Mouse (Mus musculus): Measurements from ENCODE around the gene Eif4enif1. TPM values are rescaled to one million over a fixed set of nuclear protein-coding genes. Genes with fewer than 3 reads are reported as not detected.

Eif4enif1 gene
- polyA plus RNA-seq, 1 experiment from 2014 or later, result 45.8 TPM

DNA sequence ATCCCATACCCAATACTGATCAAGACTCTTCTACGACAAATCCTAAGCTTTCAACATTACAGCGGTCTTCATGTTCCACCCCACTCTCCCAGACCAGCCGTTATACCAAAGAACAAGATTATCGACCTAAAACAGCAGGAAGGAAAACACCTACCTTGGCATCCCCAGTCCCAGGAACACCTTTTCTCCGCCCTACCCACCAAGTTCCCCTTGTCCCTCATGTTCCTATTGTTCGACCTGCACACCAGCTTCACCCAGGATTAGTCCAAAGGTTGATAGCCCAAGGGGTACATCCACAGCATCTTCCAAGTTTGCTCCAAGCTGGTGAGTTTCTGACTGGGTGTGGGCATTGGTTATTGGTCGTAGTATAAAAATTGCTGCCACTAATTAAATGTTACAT lies 40.2 kb downstream of the Eif4enif1 start:
- Histone ChIP-seq H3K4me3 (no peak overlapping the region), H3K9ac (no peak overlapping the region), H3K4me1 (no peaks in the 10 kb centered on the region), H3K9me3 (no peaks in the 10 kb centered on the region), H3K27me3 (no peaks in the 10 kb centered on the region), H3K27ac (no peak overlapping the region), H3K36me3 (peaks cover 90% of the 10 kb centered on the region), H3K4me2 (no peak overlapping the region)
- 91% methylated on average over 7 of the region's 7 CpGs for WGBS
- ATAC-seq (ENCODE audit: insufficient number of reproducible peaks, low FRiP score, low TSS enrichment, low read depth), result no peak

DNA sequence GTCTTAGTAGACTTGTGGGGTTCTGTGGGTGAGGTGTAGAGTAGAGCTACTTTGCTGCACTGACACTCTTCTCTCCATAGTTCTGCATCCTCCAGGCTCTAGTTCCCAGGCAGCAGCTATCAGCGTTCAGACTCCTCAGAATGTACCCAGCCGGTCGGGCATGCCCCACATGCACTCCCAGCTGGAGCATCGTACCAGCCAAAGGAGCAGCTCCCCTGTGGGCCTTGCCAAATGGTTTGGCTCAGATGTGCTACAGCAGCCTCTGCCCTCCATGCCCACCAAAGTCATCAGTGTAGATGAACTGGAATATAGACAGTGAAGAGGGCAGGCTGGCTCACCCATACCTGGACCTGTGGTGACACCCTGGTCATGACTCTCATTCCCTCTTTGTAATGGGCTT lies 41.6 kb downstream of the Eif4enif1 start:
- no peak overlapping the region for H3K4me3 ChIP-seq
- H3K27me3 ChIP-seq, result no peaks in the 10 kb centered on the region
- no peaks in the 10 kb centered on the region for H3K4me1 ChIP-seq
- 84% methylated on average over 4 of the region's 4 CpGs for WGBS
- no peak overlapping the region for H3K4me2 ChIP-seq
- no peaks in the 10 kb centered on the region for H3K9me3 ChIP-seq
- H3K27ac ChIP-seq, result no peak overlapping the region
- H3K9ac ChIP-seq, result no peak overlapping the region
- peaks cover 90% of the 10 kb centered on the region for H3K36me3 ChIP-seq
- ATAC-seq (ENCODE audit: insufficient number of reproducible peaks, low FRiP score, low TSS enrichment, low read depth), result no peak

DNA sequence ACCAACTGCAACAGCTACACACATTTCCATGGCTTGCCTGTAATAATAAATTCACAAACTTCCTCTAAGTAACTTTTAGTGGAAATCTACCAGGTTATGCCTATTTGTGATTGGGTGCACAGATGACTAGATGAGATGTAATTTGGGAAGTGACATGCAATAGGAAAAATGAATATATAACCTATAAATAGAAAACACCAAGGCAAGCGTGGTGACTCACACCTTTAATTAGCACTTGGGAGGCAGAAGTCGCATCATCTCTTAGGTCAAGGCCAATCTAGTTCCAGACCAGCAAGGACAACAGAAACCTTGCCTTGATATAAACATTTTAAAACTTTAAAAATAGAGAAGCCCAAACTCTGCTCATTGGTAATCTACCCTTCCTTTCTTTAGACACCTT lies 45.2 kb downstream of the Eif4enif1 start:
- ATAC-seq (ENCODE audit: insufficient number of reproducible peaks, low FRiP score, low TSS enrichment, low read depth), result no peak
- H3K27me3 ChIP-seq, result no peaks in the 10 kb centered on the region
- no peak overlapping the region for H3K27ac ChIP-seq
- peaks cover 89% of the 10 kb centered on the region for H3K36me3 ChIP-seq
- 84% methylated on average over 2 of the region's 2 CpGs for WGBS
- H3K4me2 ChIP-seq, result no peak overlapping the region
- H3K4me3 ChIP-seq, result no peak overlapping the region
- H3K4me1 ChIP-seq, result no peaks in the 10 kb centered on the region
- H3K9ac ChIP-seq, result no peak overlapping the region
- H3K9me3 ChIP-seq, result no peaks in the 10 kb centered on the region

DNA sequence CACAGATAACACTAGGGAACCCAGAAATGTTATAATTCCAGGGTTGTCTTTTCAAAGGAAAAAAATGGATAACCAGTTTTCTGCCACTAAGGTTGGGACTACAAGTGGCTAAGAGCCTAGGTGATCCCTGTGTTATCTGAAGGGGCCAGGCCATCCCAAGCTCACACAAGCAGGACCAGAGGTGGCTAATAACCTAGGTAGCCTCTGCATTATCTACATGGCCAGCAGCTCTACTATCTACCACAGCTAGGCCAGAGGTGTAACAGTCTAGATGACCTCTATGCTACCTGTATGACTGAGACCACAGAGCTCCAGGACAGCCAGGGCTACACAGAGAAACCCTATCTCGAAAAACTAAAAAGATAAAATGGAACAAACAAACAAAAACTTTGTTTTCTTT lies 57.3 kb downstream of the Eif4enif1 start:
- Histone ChIP-seq H3K36me3 (peaks cover 80% of the 10 kb centered on the region), H3K9me3 (no peaks in the 10 kb centered on the region), H3K27ac (no peak overlapping the region), H3K4me1 (peaks cover 7% of the 10 kb centered on the region; the same call in 1 of the 2 replicates), H3K9ac (no peak overlapping the region), H3K4me2 (no peak overlapping the region), H3K27me3 (no peaks in the 10 kb centered on the region), H3K4me3 (no peak overlapping the region)
- ATAC-seq (ENCODE audit: insufficient number of reproducible peaks, low FRiP score, low TSS enrichment, low read depth), result no peak
- WGBS, result 95% methylated on average over 1 of the region's 1 CpGs

DNA sequence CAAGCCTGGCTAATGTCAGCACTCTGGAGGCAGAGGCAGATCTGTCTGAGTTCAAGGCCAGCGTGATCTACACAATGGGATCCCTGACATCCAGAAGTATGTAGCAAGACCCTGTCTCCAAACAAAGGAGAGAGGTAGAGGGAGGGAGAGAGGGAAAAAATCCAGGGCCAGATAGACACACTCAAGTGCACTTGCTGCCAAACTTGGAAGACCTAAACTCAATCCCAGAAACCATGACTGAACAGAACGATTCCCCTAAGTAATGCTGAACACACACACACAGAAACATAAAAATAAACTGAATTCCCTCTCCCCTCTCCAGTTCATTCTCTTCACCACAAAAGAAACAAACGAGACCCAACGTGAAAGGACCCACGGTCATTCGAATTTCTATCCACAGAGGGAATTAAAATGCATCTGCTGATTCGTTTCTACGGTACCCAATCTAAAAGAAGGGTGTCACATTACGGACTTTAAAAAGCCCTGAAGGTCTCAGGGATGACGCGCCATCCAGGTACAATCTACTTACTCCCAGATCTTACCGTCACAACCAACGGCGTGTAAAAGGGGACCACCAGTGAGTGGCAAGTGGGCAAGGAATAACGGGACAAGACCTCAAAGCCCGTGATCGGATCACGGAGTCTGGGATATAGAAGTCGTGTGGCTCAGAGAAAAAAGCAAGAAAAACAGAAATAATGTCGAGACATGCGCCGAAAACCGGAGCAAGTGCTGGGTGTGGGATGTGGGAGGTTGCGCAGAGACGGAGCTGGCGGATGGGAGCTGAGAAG lies 63.3 kb downstream of the Eif4enif1 start:
- ATAC-seq (ENCODE audit: insufficient number of reproducible peaks, low FRiP score, low TSS enrichment, low read depth), result no peak
- Histone ChIP-seq H3K4me2 (peak overlapping the region; percentile 57), H3K9me3 (no peaks in the 10 kb centered on the region), H3K4me1 (peaks cover 16% of the 10 kb centered on the region), H3K9ac (peak overlapping the region; percentile 96), H3K36me3 (peaks cover 30% of the 10 kb centered on the region), H3K27ac (peak overlapping the region; percentile 97), H3K27me3 (no peaks in the 10 kb centered on the region), H3K4me3 (peak overlapping the region; percentile 75)
- 1% methylated on average over 26 of the region's 26 CpGs for WGBS

DNA sequence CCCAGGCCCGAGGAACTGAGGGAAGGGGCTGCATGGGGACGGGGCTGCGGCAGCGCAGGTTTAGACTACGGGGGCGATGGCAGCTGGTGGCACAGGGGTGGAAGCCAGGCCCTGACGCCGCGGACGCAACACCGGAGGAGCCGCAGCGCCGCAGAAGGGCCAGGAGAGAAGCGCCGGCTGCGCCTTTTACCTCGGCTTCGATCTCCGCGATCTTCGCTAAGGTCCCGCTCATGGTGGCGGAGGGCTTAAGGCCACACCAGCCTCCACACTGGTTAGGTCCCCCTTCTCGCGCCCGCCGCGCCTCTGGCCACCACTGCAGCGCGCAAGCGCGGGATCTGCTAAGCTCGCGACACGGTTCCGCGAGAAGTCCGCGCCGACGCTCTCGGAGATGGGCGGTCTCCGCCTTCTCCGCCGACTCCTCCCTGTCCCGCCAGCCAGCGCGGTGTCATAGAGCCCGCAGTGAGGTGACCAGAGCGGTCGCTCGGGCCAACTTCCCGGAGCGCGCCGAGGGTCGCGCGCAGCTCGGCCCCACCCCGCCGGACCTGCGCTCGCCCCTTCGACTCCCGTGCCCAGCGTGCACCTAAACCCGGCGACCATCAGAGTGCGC lies 64.0 kb downstream of the Eif4enif1 start, which contains the start of gene Drg1:
Drg1 (minus strand) TSS at position 337 of the 607 bp plus-strand sequence.
- peak within 1 kb of the TSS; percentile 75 for H3K4me3 ChIP-seq
- peaks cover 16% of the 10 kb centered on the region for H3K4me1 ChIP-seq
- H3K4me2 ChIP-seq, result peak within 1 kb of the TSS; percentile 57
- peak within 1 kb of the TSS; percentile 97 for H3K27ac ChIP-seq
- ATAC-seq (ENCODE audit: insufficient number of reproducible peaks, low FRiP score, low TSS enrichment, low read depth), result peak; percentile 98
- H3K36me3 ChIP-seq, result peaks cover 25% of the 10 kb centered on the region
- H3K27me3 ChIP-seq, result no peaks in the 10 kb centered on the region
- under 1% methylated on average over 71 of the region's 72 CpGs for WGBS
- H3K9me3 ChIP-seq, result no peaks in the 10 kb centered on the region
- peak within 1 kb of the TSS; percentile 96 for H3K9ac ChIP-seq

DNA sequence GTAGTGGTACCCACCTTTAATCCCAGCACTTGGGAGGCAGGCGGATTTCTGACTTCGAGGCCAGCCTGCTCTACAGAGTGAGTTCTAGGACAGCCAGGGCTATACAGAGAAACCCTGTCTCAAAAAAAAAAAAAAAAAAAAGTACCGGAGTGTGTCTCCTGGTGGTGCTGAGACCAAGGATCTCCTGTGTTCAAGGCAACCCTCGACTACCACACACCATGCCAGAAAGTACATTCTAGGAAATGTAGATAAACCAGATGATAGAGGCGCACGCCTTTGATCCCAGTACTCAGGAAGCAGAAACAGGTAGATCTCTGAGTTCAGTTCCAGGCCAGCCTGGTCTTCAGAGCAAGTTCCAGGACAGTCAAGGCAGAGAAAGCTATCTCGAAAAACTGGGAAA lies 64.9 kb downstream of the Eif4enif1 start:
- peak overlapping the region; percentile 40 for H3K4me2 ChIP-seq
- no peak overlapping the region for H3K27ac ChIP-seq
- peak overlapping the region; percentile 75 for H3K4me3 ChIP-seq
- H3K9me3 ChIP-seq, result no peaks in the 10 kb centered on the region
- peaks cover 17% of the 10 kb centered on the region for H3K36me3 ChIP-seq
- no peak for ATAC-seq (ENCODE audit: insufficient number of reproducible peaks, low FRiP score, low TSS enrichment, low read depth)
- WGBS, result 51% methylated on average over 7 of the region's 7 CpGs
- no peaks in the 10 kb centered on the region for H3K27me3 ChIP-seq
- H3K4me1 ChIP-seq, result peaks cover 16% of the 10 kb centered on the region
- no peak overlapping the region for H3K9ac ChIP-seq

DNA sequence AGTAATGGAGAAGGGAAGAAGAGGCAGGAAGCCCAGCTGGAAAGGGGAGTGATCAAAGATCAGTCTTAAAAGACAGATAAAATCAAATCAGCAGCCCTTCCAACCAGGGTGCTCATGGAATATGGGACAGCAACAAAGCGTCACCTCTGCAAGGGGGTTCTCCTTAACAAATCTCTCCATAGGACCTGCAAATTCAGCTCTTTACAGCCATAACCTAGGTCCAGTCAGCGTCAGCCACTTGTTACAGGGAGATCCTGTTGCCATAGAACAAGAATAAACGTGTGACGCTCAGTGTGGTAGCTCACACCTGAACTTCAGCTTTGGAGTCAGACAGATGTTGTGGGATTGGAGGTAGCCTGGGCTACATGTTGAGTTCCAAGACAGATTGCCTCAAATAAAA lies 67.0 kb downstream of the Eif4enif1 start:
- H3K4me1 ChIP-seq, result peaks cover 11% of the 10 kb centered on the region
- no peaks in the 10 kb centered on the region for H3K27me3 ChIP-seq
- H3K9me3 ChIP-seq, result no peaks in the 10 kb centered on the region
- H3K27ac ChIP-seq, result no peak overlapping the region
- 48% methylated on average over 4 of the region's 4 CpGs for WGBS
- H3K4me2 ChIP-seq, result no peak overlapping the region
- no peaks in the 10 kb centered on the region for H3K36me3 ChIP-seq
- no peak overlapping the region for H3K4me3 ChIP-seq
- no peak for ATAC-seq (ENCODE audit: insufficient number of reproducible peaks, low FRiP score, low TSS enrichment, low read depth)
- no peak overlapping the region for H3K9ac ChIP-seq

DNA sequence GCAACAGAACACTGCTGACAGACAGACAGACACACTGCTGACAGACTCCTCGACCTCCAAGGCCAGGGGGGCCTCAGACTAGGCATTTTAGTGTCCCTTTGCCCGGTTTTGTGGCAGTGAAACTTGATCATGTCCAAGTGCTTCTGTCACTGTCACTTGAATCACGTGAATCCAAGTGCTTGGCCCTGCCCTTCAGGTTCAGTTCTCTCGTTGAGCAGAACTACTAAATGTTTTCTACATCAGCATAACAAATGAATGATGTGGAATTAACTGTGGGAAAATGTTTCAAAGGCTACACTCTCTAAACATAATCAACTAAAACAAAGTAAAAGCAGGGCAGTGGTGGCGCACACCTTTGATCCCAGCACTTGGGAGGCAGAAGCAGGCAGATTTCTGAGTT lies 76.2 kb downstream of the Eif4enif1 start:
- WGBS, result 54% methylated on average over 5 of the region's 5 CpGs
- no peak for ATAC-seq (ENCODE audit: insufficient number of reproducible peaks, low FRiP score, low TSS enrichment, low read depth)

DNA sequence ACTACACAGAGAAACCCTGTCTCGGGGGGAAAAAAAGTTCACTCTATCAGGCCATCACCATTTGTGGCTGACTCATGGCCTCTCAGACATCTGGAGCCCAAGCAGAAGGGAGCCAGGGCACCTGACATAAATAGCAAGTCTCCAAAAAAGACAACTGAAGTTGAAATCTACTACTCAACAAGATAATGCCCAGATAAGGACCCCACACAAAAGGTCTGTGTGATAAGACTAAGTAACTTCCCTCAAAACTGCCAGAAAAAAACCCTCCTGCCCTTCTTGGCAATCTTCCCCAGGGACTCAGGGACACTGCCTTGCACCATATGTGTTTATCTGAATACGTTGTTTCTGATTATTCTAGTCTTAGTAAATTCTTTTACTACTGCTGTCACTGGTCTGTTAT lies 77.5 kb downstream of the Eif4enif1 start:
- ATAC-seq (ENCODE audit: insufficient number of reproducible peaks, low FRiP score, low TSS enrichment, low read depth), result no peak
- no peaks in the 10 kb centered on the region for H3K9me3 ChIP-seq
- H3K4me3 ChIP-seq, result no peak overlapping the region
- 75% methylated on average over 2 of the region's 2 CpGs for WGBS
- H3K9ac ChIP-seq, result no peak overlapping the region
- H3K4me1 ChIP-seq, result no peaks in the 10 kb centered on the region
- H3K4me2 ChIP-seq, result no peak overlapping the region
- H3K36me3 ChIP-seq, result no peaks in the 10 kb centered on the region
- no peak overlapping the region for H3K27ac ChIP-seq
- H3K27me3 ChIP-seq, result no peaks in the 10 kb centered on the region

More for the DNA sequence above, 76.2 kb downstream of the Eif4enif1 start:
- H3K4me2 ChIP-seq, result no peak overlapping the region
- no peak overlapping the region for H3K9ac ChIP-seq
- no peaks in the 10 kb centered on the region for H3K36me3 ChIP-seq
- no peaks in the 10 kb centered on the region for H3K9me3 ChIP-seq
- no peaks in the 10 kb centered on the region for H3K27me3 ChIP-seq
- H3K4me1 ChIP-seq, result no peaks in the 10 kb centered on the region
- H3K27ac ChIP-seq, result no peak overlapping the region
- no peak overlapping the region for H3K4me3 ChIP-seq

DNA sequence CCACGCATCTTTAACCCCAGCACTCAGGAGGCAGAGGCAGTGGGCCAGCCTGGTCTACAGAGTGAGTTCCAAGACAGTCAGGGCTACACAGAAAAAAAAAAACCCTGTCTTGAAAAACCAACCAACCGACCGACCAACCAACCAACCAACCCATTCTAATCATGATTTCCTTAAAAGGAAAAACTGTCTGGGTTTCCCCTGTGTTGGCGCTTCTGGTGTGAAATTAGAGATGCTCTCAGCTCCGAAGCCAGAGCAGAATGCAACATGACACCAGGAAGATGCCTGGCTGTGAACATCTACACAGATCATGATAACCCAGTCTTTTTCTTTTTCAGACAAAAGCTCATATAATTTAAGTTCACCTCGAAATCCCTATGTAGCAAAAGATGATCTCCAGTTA lies 80.7 kb downstream of the Eif4enif1 start:
- Histone ChIP-seq H3K4me2 (no peak overlapping the region), H3K9ac (no peak overlapping the region), H3K9me3 (no peaks in the 10 kb centered on the region), H3K36me3 (no peaks in the 10 kb centered on the region), H3K4me3 (no peak overlapping the region), H3K4me1 (no peaks in the 10 kb centered on the region), H3K27me3 (no peaks in the 10 kb centered on the region), H3K27ac (no peak overlapping the region)
- ATAC-seq (ENCODE audit: insufficient number of reproducible peaks, low FRiP score, low TSS enrichment, low read depth), result no peak
- 80% methylated on average over 6 of the region's 6 CpGs for WGBS

DNA sequence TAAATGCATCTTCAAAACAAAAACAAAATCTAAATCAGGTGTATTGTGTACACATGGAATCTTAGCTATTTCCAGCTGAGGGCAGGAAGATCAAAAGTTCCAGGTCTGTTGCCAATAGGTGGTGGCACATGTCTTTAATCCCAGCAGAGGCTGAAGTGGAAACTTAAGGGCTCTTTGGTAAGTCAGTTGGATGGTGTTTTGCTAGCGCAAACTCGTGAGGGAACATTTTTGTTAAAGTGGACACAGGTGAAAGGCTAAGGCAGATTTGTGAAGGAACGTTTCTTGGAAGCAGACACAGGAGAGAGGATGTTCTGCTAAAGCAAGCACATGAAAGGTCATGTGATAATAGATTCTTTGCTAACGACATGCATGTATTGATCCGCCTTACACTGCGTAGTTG lies 81.5 kb downstream of the Eif4enif1 start:
- H3K27ac ChIP-seq, result no peak overlapping the region
- no peaks in the 10 kb centered on the region for H3K9me3 ChIP-seq
- ATAC-seq (ENCODE audit: insufficient number of reproducible peaks, low FRiP score, low TSS enrichment, low read depth), result no peak
- H3K4me2 ChIP-seq, result no peak overlapping the region
- 79% methylated on average over 6 of the region's 6 CpGs for WGBS
- H3K4me3 ChIP-seq, result no peak overlapping the region
- no peaks in the 10 kb centered on the region for H3K27me3 ChIP-seq
- no peak overlapping the region for H3K9ac ChIP-seq
- peaks cover 6% of the 10 kb centered on the region; the same call in 1 of the 2 replicates for H3K4me1 ChIP-seq
- H3K36me3 ChIP-seq, result no peaks in the 10 kb centered on the region
